Mouse (Mus musculus): ENCODE measurements around the gene Mylk2. TPM values are rescaled to one million over a fixed set of nuclear protein-coding genes. Genes with fewer than 3 reads are reported as not detected.

Mylk2 gene
- total RNA-seq, 1 experiment = 0.22 TPM

GRCm38 (mm10) chr2:152906274-152907037 is 4.7 kb upstream of the Mylk2 start:
- TF ChIP-seq MAFK (IDR thresholded peaks at IDR 0.05; ENCODE audit: insufficient read depth, low read depth, low read length) = no peak
- no peak for TF ChIP-seq ZNF384 (IDR thresholded peaks at IDR 0.05; ENCODE audit: low read depth, low read length)
- no peak for TF ChIP-seq CHD2 (IDR thresholded peaks at IDR 0.05; ENCODE audit: low read depth, low read length)
- TF ChIP-seq HCFC1 (IDR thresholded peaks at IDR 0.05; ENCODE audit: borderline replicate concordance, insufficient read depth, low read length) = no peak
- TF ChIP-seq ZC3H11A (IDR thresholded peaks at IDR 0.05; ENCODE audit: borderline replicate concordance, low read depth, low read length) = no peak
- H3K4me1 ChIP-seq (ENCODE audit: control insufficient read depth in 2 of 2, insufficient read depth in 2 of 2, low read length in 2 of 2, poor library complexity in 1 of 2) = peaks cover 0 to 9% of the 10 kb centered on the region in 2 experiments; a peak in 1 of 4 replicates
- in situ Hi-C loops (cut with MboI; ENCODE audit: low sequenced_read_pairs in 2 of 2, unreplicated experiment in 2 of 2) = loop anchor here in 1 of 2 experiments (25.0 kb wide), 1 partner anchor 231 kb away; no protein-coding TSS in a partner anchor
- no peak for DNase-seq (ENCODE audit: low read depth, low spot score)
- no peaks in the 10 kb centered on the region for H3K36me3 ChIP-seq (ENCODE audit: control insufficient read depth, insufficient read depth, low read length, poor library complexity, severe bottlenecking)
- no peaks in the 10 kb centered on the region for H3K9me3 ChIP-seq (ENCODE audit: control insufficient read depth, insufficient read depth, low read depth, low read length)
- no peak overlapping the region for H3K27ac ChIP-seq (ENCODE audit: insufficient read depth, low read depth, low read length, poor library complexity, severe bottlenecking)
- H3K9ac ChIP-seq (ENCODE audit: insufficient read depth, low read depth, low read length, poor library complexity, severe bottlenecking) = no peak overlapping the region
- no peak overlapping the region for H3K4me3 ChIP-seq (ENCODE audit: insufficient read depth in 1 of 2, low read depth in 1 of 2, low read length in 2 of 2, poor library complexity in 1 of 2, severe bottlenecking in 1 of 2)

- Histone ChIP-seq H3K9me3 (ENCODE audit: control insufficient read depth, insufficient read depth, low read depth, low read length) (no peaks in the 10 kb centered on the region), H3K4me3 (ENCODE audit: insufficient read depth in 1 of 2, low read depth in 1 of 2, low read length in 2 of 2, poor library complexity in 1 of 2, severe bottlenecking in 1 of 2) (no peak overlapping the region), H3K36me3 (ENCODE audit: control insufficient read depth, insufficient read depth, low read length, poor library complexity, severe bottlenecking) (no peaks in the 10 kb centered on the region), H3K27ac (ENCODE audit: insufficient read depth, low read depth, low read length, poor library complexity, severe bottlenecking) (no peak overlapping the region), H3K4me1 (ENCODE audit: control insufficient read depth in 2 of 2, insufficient read depth in 2 of 2, low read length in 2 of 2, poor library complexity in 1 of 2) (peaks cover 0 to 11% of the 10 kb centered on the region in 2 experiments; a peak in 1 of 4 replicates), H3K9ac (ENCODE audit: insufficient read depth, low read depth, low read length, poor library complexity, severe bottlenecking) (no peak overlapping the region)
- DNase-seq (ENCODE audit: low read depth, low spot score) = no peak
- in situ Hi-C loops (cut with MboI; ENCODE audit: low sequenced_read_pairs in 2 of 2, unreplicated experiment in 2 of 2) = loop anchor here in 1 of 2 experiments (25.0 kb wide), 1 partner anchor 230 kb away; no protein-coding TSS in a partner anchor
- TF ChIP-seq ZNF384 (IDR thresholded peaks at IDR 0.05; ENCODE audit: low read depth, low read length) = no peak
- TF ChIP-seq CHD2 (IDR thresholded peaks at IDR 0.05; ENCODE audit: low read depth, low read length) = no peak
- TF ChIP-seq HCFC1 (IDR thresholded peaks at IDR 0.05; ENCODE audit: borderline replicate concordance, insufficient read depth, low read length) = no peak
- TF ChIP-seq ZC3H11A (IDR thresholded peaks at IDR 0.05; ENCODE audit: borderline replicate concordance, low read depth, low read length) = no peak
- TF ChIP-seq MAFK (IDR thresholded peaks at IDR 0.05; ENCODE audit: insufficient read depth, low read depth, low read length) = no peak
Observed at GRCm38 (mm10) chr2:152907114-152907943, 3.8 kb upstream of the Mylk2 start.

GRCm38 (mm10) chr2:152909848-152910247 is 1.3 kb upstream of the Mylk2 start:
- Histone ChIP-seq H3K4me1 (ENCODE audit: control insufficient read depth in 2 of 2, insufficient read depth in 2 of 2, low read length in 2 of 2, poor library complexity in 1 of 2) (peaks cover 0 to 16% of the 10 kb centered on the region in 2 experiments; a peak in 1 of 4 replicates), H3K27ac (ENCODE audit: insufficient read depth, low read depth, low read length, poor library complexity, severe bottlenecking) (no peak overlapping the region), H3K4me3 (ENCODE audit: insufficient read depth in 1 of 2, low read depth in 1 of 2, low read length in 2 of 2, poor library complexity in 1 of 2, severe bottlenecking in 1 of 2) (no peak overlapping the region), H3K9ac (ENCODE audit: insufficient read depth, low read depth, low read length, poor library complexity, severe bottlenecking) (no peak overlapping the region), H3K9me3 (ENCODE audit: control insufficient read depth, insufficient read depth, low read depth, low read length) (no peaks in the 10 kb centered on the region), H3K36me3 (ENCODE audit: control insufficient read depth, insufficient read depth, low read length, poor library complexity, severe bottlenecking) (no peaks in the 10 kb centered on the region)
- in situ Hi-C loops (cut with MboI; ENCODE audit: low sequenced_read_pairs in 2 of 2, unreplicated experiment in 2 of 2) = loop anchor here (10.0 to 25.0 kb wide), 2 partner anchors 227 to 235 kb away; no protein-coding TSS in a partner anchor
- no peak for TF ChIP-seq ZNF384 (IDR thresholded peaks at IDR 0.05; ENCODE audit: low read depth, low read length)
- no peak for TF ChIP-seq HCFC1 (IDR thresholded peaks at IDR 0.05; ENCODE audit: borderline replicate concordance, insufficient read depth, low read length)
- DNase-seq (ENCODE audit: low read depth, low spot score) = no peak

GRCm38 (mm10) chr2:152911432-152911831 is 280 bp downstream of the Mylk2 start:
- Histone ChIP-seq H3K4me1 (ENCODE audit: control insufficient read depth in 2 of 2, insufficient read depth in 2 of 2, low read length in 2 of 2, poor library complexity in 1 of 2) (peaks cover 0 to 9% of the 10 kb centered on the region in 2 experiments; a peak in 1 of 4 replicates), H3K9me3 (ENCODE audit: control insufficient read depth, insufficient read depth, low read depth, low read length) (no peaks in the 10 kb centered on the region), H3K4me3 (ENCODE audit: insufficient read depth in 1 of 2, low read depth in 1 of 2, low read length in 2 of 2, poor library complexity in 1 of 2, severe bottlenecking in 1 of 2) (no peak overlapping the region), H3K27ac (ENCODE audit: insufficient read depth, low read depth, low read length, poor library complexity, severe bottlenecking) (no peak overlapping the region; the same call in 1 of the 2 replicates), H3K9ac (ENCODE audit: insufficient read depth, low read depth, low read length, poor library complexity, severe bottlenecking) (no peak overlapping the region), H3K36me3 (ENCODE audit: control insufficient read depth, insufficient read depth, low read length, poor library complexity, severe bottlenecking) (no peaks in the 10 kb centered on the region)
- DNase-seq (ENCODE audit: low read depth, low spot score) = no peak
- in situ Hi-C loops (cut with MboI; ENCODE audit: low sequenced_read_pairs in 2 of 2, unreplicated experiment in 2 of 2) = loop anchor here (10.0 to 25.0 kb wide), 2 partner anchors 226 to 233 kb away; no protein-coding TSS in a partner anchor
- TF ChIP-seq CHD2 (IDR thresholded peaks at IDR 0.05; ENCODE audit: low read depth, low read length) (no peak), ZC3H11A (IDR thresholded peaks at IDR 0.05; ENCODE audit: borderline replicate concordance, low read depth, low read length) (no peak), MAFK (IDR thresholded peaks at IDR 0.05; ENCODE audit: insufficient read depth, low read depth, low read length) (no peak), HCFC1 (IDR thresholded peaks at IDR 0.05; ENCODE audit: borderline replicate concordance, insufficient read depth, low read length) (no peak), ZNF384 (IDR thresholded peaks at IDR 0.05; ENCODE audit: low read depth, low read length) (no peak)

Measured in ES-E14 (cell line).